Mouse (Mus musculus) lung, postnatal 0 days (tissue): ENCODE measurements around the gene Proser2. TPM values are rescaled to one million over a fixed set of nuclear protein-coding genes. Genes with fewer than 3 reads are reported as not detected.
"Not testable (repeated sequence)": the region's sequence is repeated elsewhere in the genome, so short reads cannot be mapped to it uniquely, and the experiment has no call there.

Experiments used
- ATAC-seq: fragments of 200-750 bp; cut with Nextera tagmentation; 2 replicates; pipeline ENCODE4 v1.8.0; 2017; ENCODE audit warnings: moderate library complexity
- DNase-seq: peaks from one replicate; pipeline ENCODE4 v3.0.0-alpha.2; 2016; ENCODE audit warnings: low spot score
- H3K27ac ChIP-seq: fragments of 300-500 bp; sonication (generic); 2 replicates; pipeline ENCODE4 v1.5.1; 2014; ENCODE audit warnings: antibody characterized with exemption, mild to moderate bottlenecking, low read length, mixed read lengths
- H3K27me3 ChIP-seq: fragments of 300-500 bp; sonication (generic); replicated peaks from 2 replicates; pipeline ENCODE4 v1.6.1; 2014; ENCODE audit warnings: low read length, mixed read lengths; ENCODE audit not compliant: insufficient read depth
- H3K36me3 ChIP-seq: fragments of 300-500 bp; sonication (generic); 2 replicates; pipeline ENCODE4 v1.6.1; 2014; ENCODE audit warnings: low read length, mixed read lengths; ENCODE audit not compliant: insufficient read depth
- H3K4me1 ChIP-seq: fragments of 300-500 bp; sonication (generic); 2 replicates; pipeline ENCODE4 v1.6.1; 2014; ENCODE audit warnings: antibody characterized with exemption, low read depth, low read length, mixed read lengths; ENCODE audit not compliant: insufficient read depth
- H3K4me2 ChIP-seq: fragments of 300-500 bp; sonication (generic); replicated peaks from 2 replicates; pipeline ENCODE4 v1.6.1; 2014; ENCODE audit warnings: low read depth, mild to moderate bottlenecking, low read length, moderate library complexity, mixed read lengths
- H3K4me3 ChIP-seq: fragments of 300-500 bp; sonication (generic); 2 replicates; pipeline ENCODE4 v1.5.1; 2014; ENCODE audit warnings: low read depth, low read length
- H3K9ac ChIP-seq: fragments of 300-500 bp; sonication (generic); replicated peaks from 2 replicates; pipeline ENCODE4 v1.6.1; 2014; ENCODE audit warnings: low read depth, mild to moderate bottlenecking
- H3K9me3 ChIP-seq: fragments of 300-500 bp; sonication (generic); 2 replicates; pipeline ENCODE4 v1.6.1; 2016; ENCODE audit warnings: low read length, mixed read lengths
- CTCF ChIP-seq: IDR thresholded peaks from 2 replicates; pipeline ENCODE4 v1.5.1; 2016; ENCODE audit warnings: antibody characterized with exemption, mild to moderate bottlenecking
- EP300 ChIP-seq: IDR thresholded peaks from 2 replicates; pipeline ENCODE4 v1.6.1; 2016; ENCODE audit warnings: antibody characterized with exemption, mild to moderate bottlenecking, control low read depth
- WGBS: fragments of 180-500 bp; shearing (Covaris S2); extraction: QIAGEN DNeasy Blood & Tissue Kit; methylation state at CpG from one replicate; pipeline ENCODE4 v1.1.7; 2014; 5-methylcytosine and 5-hydroxymethylcytosine counted together
- polyA plus RNA-seq: library from polyadenylated mRNA; unstranded; fragments of >200 nt; fragmentation: Nextera tagmentation; extraction: Ambion mirVana; gene quantifications from 2 replicates; pipeline ENCODE4 v1.2.1, GENCODE M21; 2015

Gene Proser2
- polyA plus RNA-seq, 1 experiment from 2014 or later, result 14.0 TPM

- H3K9ac ChIP-seq, result no peak overlapping the region
- H3K4me1 ChIP-seq, result peaks cover 5% of the 10 kb centered on the region; the same call in 1 of the 2 replicates
- TF ChIP-seq EP300 (no peak), CTCF (no peak)
- H3K9me3 ChIP-seq, result no peaks in the 10 kb centered on the region
- H3K4me3 ChIP-seq, result peak overlapping the region; percentile 29; the same call in 1 of the 2 replicates
- peak; percentile 37 for ATAC-seq
- H3K36me3 ChIP-seq, result peaks cover 3% of the 10 kb centered on the region; the same call in 1 of the 2 replicates
- peak; percentile 35 for DNase-seq
- H3K27me3 ChIP-seq, result no peaks in the 10 kb centered on the region
- H3K4me2 ChIP-seq, result peak overlapping the region; percentile 69
- no peak overlapping the region for H3K27ac ChIP-seq
- 10% methylated on average over 50 of the region's 51 CpGs for WGBS
Measured at GRCm38 (mm10) chr2:6100027-6100749, 29.8 kb downstream of the Proser2 start.

GRCm38 (mm10) chr2:6099443-6099842, 30.6 kb downstream of the Proser2 start:
- H3K4me2 ChIP-seq, result no peak overlapping the region

GRCm38 (mm10) chr2:6098924-6099323, 31.1 kb downstream of the Proser2 start:
- H3K9me3 ChIP-seq, result no peaks in the 10 kb centered on the region
- ATAC-seq (peak; percentile 91), DNase-seq (peak; percentile 93)
- no peak overlapping the region for H3K9ac ChIP-seq
- peaks cover 3% of the 10 kb centered on the region; the same call in 1 of the 2 replicates for H3K36me3 ChIP-seq
- TF ChIP-seq EP300 (0 out of 2 replicates have a peak, but pooled peaks have one; percentile 37), CTCF (no peak)
- H3K27ac ChIP-seq, result 0 out of 2 replicates have a peak overlapping the region, but pooled peaks have one; percentile 15
- H3K4me3 ChIP-seq, result no peak overlapping the region
- peaks cover 5% of the 10 kb centered on the region; the same call in 1 of the 2 replicates for H3K4me1 ChIP-seq
- H3K27me3 ChIP-seq, result no peaks in the 10 kb centered on the region
- 12% methylated on average over 6 of the region's 6 CpGs for WGBS
- H3K4me2 ChIP-seq, result no peak overlapping the region

More at GRCm38 (mm10) chr2:6099443-6099842, 30.6 kb downstream of the Proser2 start:
- Histone ChIP-seq H3K9me3 (no peaks in the 10 kb centered on the region), H3K4me3 (no peak overlapping the region), H3K9ac (no peak overlapping the region), H3K4me1 (peaks cover 5% of the 10 kb centered on the region; the same call in 1 of the 2 replicates), H3K27me3 (no peaks in the 10 kb centered on the region), H3K27ac (peak overlapping the region; percentile 15; the same call in 1 of the 2 replicates), H3K36me3 (peaks cover 3% of the 10 kb centered on the region; the same call in 1 of the 2 replicates)
- no peak for TF ChIP-seq EP300
- TF ChIP-seq CTCF, result no peak
- DNase-seq (no peak), ATAC-seq (peak; percentile 8; the same call in 1 of the 2 replicates)
- 63% methylated on average over 9 of the region's 9 CpGs for WGBS

GRCm38 (mm10) chr2:6097113-6097716, 32.8 kb downstream of the Proser2 start:
- Histone ChIP-seq H3K9me3 (no peaks in the 10 kb centered on the region), H3K4me1 (peaks cover 5% of the 10 kb centered on the region; the same call in 1 of the 2 replicates), H3K4me3 (no peak overlapping the region), H3K27ac (no peak overlapping the region), H3K27me3 (no peaks in the 10 kb centered on the region), H3K36me3 (no peaks in the 10 kb centered on the region), H3K9ac (no peak overlapping the region), H3K4me2 (no peak overlapping the region)
- DNase-seq, result peak; percentile 60
- WGBS, result 49% methylated on average over 7 of the region's 7 CpGs
- peak; percentile 32; the same call in 1 of the 2 replicates for ATAC-seq
- no peak for TF ChIP-seq EP300
- TF ChIP-seq CTCF, result no peak

- H3K9ac ChIP-seq, H3K9me3 ChIP-seq, H3K27ac ChIP-seq, H3K36me3 ChIP-seq, H3K4me1 ChIP-seq, H3K4me3 ChIP-seq, H3K4me2 ChIP-seq, H3K27me3 ChIP-seq, ATAC-seq, DNase-seq: not testable (repeated sequence)
- 80% methylated on average over 16 of the region's 16 CpGs for WGBS
Measured at GRCm38 (mm10) chr2:6089941-6090340, 40.1 kb downstream of the Proser2 start.

GRCm38 (mm10) chr2:6087151-6087550, 42.9 kb downstream of the Proser2 start:
- no peaks in the 10 kb centered on the region for H3K36me3 ChIP-seq
- H3K4me3 ChIP-seq, result no peak overlapping the region
- no peak overlapping the region for H3K27ac ChIP-seq
- DNase-seq (no peak), ATAC-seq (no peak)
- no peak overlapping the region for H3K4me2 ChIP-seq
- no peaks in the 10 kb centered on the region for H3K27me3 ChIP-seq
- no peak overlapping the region for H3K9ac ChIP-seq
- WGBS, result 89% methylated on average over 5 of the region's 5 CpGs
- no peaks in the 10 kb centered on the region for H3K4me1 ChIP-seq
- H3K9me3 ChIP-seq, result no peaks in the 10 kb centered on the region
- TF ChIP-seq EP300, result no peak
- TF ChIP-seq CTCF, result no peak
